Mouse (Mus musculus) cortical plate, adult 2 months (tissue): ENCODE measurements at regions not wholly inside any gene's neighbourhood (a gene's known extent, or its start where the extent isn't known, plus 50 kb on each side); places are given as distances from the start of the nearest gene placed in this dataset.

Experiments
- H3K27ac ChIP-seq: fragments of 200-500 bp; 2 replicates; pipeline ENCODE4 v1.5.1; 2012; ENCODE audit warnings: low read length, control low read depth, inconsistent platforms; ENCODE audit not compliant: insufficient read depth
- H3K4me1 ChIP-seq: fragments of 200-500 bp; 2 replicates; pipeline ENCODE4 v1.6.1; 2011; ENCODE audit warnings: low read length; ENCODE audit not compliant: control insufficient read depth, insufficient read depth
- H3K4me3 ChIP-seq: fragments of 200-500 bp; 2 replicates; pipeline ENCODE4 v1.5.1; 2011; ENCODE audit warnings: mild to moderate bottlenecking, low read length, control low read depth; ENCODE audit not compliant: insufficient read depth
- CTCF ChIP-seq: fragments of 200-500 bp; IDR thresholded peaks from 2 replicates; pipeline ENCODE4 v1.5.1; 2011; ENCODE audit warnings: mild to moderate bottlenecking, control low read depth, low read length; ENCODE audit not compliant: insufficient read depth; ENCODE audit errors: extremely low read depth
- POLR2A ChIP-seq: fragments of 200-500 bp; IDR thresholded peaks from 2 replicates; pipeline ENCODE4 v1.6.1; 2011; ENCODE audit warnings: mild to moderate bottlenecking, low read length, control low read depth; ENCODE audit not compliant: insufficient read depth; ENCODE audit errors: extremely low read depth

DNA sequence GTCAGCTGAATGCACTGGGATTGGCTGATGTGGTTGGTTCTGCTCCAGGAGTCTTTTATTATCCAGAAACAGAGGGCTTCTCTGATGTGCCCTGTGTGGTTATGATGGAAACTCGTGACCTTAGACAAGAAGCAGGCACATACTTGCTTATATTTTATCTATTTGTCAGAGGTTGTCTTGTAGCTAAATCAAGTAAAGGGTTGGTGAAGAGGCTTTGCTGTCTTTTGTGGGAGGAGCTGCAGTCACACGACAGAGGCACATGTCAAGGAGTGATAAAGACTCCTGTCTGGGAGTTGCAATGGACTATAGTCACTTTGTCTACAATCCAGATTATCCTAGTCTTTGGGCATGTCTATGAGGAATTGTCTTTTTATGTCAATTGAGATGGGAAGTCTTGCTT lies 2149.9 kb upstream of the Lrrc6 start:
- no peak for TF ChIP-seq POLR2A
- no peak for TF ChIP-seq CTCF
- H3K4me1 ChIP-seq: no peaks in the 10 kb centered on the region; the same call in 1 of the 2 replicates
- no peak overlapping the region for H3K4me3 ChIP-seq
- H3K27ac ChIP-seq: no peak overlapping the region

DNA sequence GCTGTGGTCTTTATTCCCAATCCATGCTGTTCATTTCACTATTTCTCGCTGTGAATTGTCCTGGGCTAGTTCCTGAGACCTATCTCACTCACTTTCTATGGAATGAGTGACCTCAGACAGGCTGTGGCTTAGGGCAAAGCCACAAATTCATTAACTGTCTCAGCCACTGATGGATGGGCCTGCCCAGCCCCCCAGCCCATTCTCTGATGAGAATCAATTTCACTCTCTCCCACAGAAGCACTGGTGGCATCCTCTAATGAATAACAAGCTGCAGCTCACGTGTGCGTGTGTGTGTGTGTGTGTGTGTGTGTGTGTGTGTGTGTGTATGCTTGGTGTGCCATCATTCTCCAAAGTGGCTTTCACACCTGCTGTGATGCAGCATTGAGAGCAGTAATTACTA lies 2149.3 kb upstream of the Lrrc6 start:
- Histone ChIP-seq H3K4me3 (no peak overlapping the region), H3K27ac (no peak overlapping the region), H3K4me1 (no peaks in the 10 kb centered on the region; the same call in 1 of the 2 replicates)
- TF ChIP-seq CTCF (no peak), POLR2A (no peak)

DNA sequence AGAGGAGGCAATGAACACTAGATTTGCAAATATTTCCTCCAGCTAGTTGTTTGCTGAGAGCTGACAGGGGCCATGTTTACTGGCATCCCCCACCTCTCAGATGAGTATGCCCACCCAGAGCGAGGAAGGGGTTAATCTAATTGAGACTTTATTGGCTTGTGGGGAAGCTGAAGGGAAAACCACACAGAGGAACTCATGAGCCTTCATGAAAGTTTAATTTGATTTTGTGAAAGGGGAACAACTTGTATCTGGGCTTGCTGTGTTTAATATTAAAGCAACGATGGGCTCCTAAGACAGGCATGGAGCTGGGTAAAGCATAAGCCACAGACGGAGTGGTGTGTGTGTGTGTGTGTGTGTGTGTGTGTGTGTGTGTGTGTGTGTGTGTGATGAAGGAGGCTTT lies 2146.2 kb upstream of the Lrrc6 start:
- H3K4me1 ChIP-seq: no peaks in the 10 kb centered on the region

DNA sequence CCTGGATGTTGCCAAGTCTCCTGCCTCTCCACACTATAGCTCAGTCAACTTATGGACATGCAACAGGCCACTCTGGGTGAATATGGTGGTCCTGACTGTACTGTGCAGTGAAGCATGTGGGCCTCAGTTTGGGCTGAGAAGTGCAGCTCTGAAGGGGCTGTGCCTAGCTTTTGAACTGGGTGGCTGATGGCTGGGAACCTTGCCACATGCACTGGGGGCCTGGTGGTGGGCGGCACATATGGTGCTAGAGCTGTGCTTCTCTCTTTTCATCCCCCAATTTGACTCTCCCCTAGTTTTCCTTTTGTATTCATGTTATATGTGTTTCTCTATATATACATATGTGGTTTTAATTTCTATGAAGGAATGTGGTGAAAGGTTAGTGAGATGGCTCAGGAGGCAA lies 2144.2 kb upstream of the Lrrc6 start:
- Histone ChIP-seq H3K4me3 (no peak overlapping the region), H3K27ac (no peak overlapping the region), H3K4me1 (no peaks in the 10 kb centered on the region)
- TF ChIP-seq POLR2A (no peak), CTCF (no peak)

More for the DNA sequence above, 2146.2 kb upstream of the Lrrc6 start:
- Histone ChIP-seq H3K27ac (no peak overlapping the region), H3K4me3 (no peak overlapping the region)
- no peak for TF ChIP-seq POLR2A
- no peak for TF ChIP-seq CTCF

DNA sequence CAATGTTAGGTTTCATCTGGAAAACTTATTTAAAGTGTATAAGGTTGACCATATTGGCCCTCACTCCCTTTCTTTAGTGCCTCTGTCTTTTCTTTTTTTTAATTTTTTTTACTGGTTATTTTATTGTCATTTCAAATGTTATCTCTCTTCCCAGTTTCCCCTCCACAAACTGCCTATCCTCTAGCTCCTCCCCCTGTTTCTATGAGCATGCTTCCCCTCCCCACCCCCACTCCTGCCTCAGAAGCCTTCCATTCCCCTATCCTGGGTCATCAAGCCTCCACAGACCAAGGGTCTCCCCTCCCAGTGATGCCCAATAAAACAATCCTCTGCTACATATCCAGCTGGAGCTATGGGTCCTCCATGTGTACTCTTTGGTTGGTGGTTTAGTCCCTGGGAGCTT lies 2134.9 kb upstream of the Lrrc6 start:
- TF ChIP-seq POLR2A (no peak), CTCF (no peak)
- no peak overlapping the region for H3K4me3 ChIP-seq
- no peak overlapping the region for H3K27ac ChIP-seq
- H3K4me1 ChIP-seq: no peaks in the 10 kb centered on the region

DNA sequence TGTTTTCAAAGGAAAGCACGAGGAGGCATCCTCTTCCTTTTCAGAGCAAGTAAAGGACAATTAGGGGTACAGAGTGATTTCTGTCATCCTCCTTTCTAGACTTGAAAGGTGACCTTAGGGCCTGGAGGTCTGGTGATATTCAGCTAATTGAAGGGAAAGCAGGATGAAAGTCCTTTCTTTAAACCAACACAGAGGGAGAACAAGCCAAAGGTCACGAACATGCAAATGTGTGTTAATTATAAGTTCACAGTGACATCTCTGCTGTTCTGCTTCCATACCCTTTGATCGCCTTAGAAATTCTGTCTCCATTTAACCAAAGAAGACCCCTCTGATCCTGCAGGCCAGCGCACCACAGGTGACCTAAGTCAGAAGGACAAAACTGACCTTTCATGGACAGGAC lies 2126.3 kb upstream of the Lrrc6 start:
- Histone ChIP-seq H3K4me3 (no peak overlapping the region), H3K27ac (no peak overlapping the region), H3K4me1 (no peaks in the 10 kb centered on the region)
- TF ChIP-seq CTCF: no peak
- TF ChIP-seq POLR2A: no peak

DNA sequence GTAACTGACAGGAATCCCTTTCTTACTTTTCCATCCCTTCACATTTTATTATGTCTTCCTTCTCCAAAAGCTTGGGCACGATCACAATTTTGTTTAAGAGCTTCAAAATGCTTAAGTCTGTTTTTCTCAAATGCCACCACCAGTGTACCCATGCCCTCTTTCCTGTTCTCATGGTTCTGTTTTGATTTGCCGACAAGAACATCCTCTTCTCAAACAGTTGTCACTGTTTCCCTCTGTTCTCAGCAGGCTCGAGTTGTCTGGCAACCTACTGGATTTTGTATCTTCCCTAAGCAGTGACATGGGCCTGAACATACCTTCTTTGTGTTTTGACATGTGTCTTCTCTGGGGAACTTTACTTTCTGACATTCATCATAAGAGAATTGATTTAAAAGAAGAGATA lies 2124.1 kb upstream of the Lrrc6 start:
- Histone ChIP-seq H3K4me3 (no peak overlapping the region), H3K4me1 (no peaks in the 10 kb centered on the region), H3K27ac (no peak overlapping the region)
- no peak for TF ChIP-seq CTCF

DNA sequence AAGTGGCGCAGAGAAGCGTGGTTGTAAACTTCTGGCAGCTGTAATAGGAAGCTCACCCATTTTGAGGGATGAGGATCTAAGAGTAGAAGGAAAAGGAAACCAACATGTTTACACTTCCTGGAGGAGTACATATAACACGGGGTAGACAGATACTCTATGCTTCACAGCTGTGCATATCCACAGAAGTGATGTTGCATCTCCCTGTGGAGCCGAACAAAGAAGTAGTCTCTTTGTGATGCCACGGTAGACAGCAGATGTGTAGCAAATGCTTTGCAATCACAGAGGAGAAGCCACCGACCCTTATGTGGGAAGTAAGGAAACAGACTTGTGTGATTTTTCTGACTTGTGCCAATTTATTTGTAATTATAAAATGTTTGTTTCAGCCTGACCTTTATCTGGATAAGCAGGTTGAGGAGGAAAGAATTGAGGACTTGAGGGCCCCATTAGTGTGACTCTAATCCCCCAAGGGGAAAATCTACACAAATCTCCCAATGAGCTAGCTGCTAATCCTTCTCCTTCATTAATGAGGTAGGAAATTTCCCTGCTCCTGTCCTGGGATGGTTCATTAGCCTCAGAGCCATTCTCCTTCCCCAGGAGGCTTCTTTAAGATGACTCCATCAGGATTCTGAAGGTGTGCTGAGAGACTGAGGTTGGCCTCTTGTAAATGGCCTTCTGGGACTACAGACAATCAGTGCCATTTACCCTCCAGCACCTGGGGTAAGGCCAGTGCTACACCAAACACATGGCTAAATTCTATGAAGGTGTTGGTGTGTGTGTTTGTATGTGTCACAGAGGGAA lies 2119.9 kb upstream of the Lrrc6 start:
- Histone ChIP-seq H3K27ac (no peak overlapping the region), H3K4me3 (no peak overlapping the region), H3K4me1 (no peaks in the 10 kb centered on the region)
- TF ChIP-seq CTCF (no peak), POLR2A (no peak)

DNA sequence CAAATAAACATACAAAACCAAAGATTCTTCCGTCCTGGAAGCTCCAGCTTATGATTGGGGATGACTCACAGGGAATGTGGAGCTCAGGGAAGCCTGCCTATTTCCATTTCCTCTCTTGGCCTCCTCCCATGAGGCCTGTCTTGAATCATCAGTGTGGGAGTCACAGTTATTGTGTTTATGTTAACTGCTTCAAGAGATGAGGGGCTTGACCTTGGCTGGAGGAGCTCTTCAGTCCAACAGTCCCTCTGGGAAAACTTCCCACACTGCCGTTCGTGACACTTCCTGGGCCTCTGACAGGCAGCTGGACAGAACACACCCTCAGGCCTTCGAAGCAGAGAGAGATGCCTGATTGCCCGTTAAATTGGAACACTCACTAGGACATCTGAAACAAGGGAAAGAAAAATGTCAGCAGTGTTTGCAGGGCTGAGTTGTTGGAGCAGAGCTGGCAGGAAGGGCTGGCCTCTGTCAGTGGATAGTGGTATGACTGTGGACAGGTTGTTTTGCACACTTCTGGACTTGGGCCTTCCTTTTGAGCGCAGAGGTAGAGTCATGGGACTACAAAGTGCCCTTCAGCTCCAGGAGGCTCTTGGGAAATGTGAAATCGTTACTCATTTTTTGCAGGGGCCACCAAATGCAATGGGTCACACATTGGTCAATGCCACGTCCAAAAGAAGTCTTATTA lies 2105.5 kb upstream of the Lrrc6 start:
- TF ChIP-seq POLR2A: no peak

DNA sequence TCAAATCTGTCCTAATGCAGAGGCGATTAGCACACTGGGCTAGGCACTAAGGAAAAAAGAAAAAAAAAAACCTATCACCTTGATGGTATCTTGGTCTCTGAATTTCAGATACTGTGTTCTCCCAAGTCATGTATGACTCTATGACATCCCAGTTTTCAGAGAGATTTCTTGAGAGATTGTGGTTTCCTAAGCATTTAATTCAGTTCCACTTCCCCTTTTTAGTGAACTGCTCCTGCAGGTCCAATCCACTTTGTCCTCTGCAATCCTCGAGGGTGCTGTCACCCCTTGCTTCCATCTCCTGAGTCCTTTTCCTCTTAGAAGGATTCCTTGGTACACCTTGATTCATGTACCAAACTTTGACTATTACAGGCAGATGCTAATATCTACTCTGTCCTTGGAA lies 2104.8 kb upstream of the Lrrc6 start:
- no peaks in the 10 kb centered on the region for H3K4me1 ChIP-seq
- no peak for TF ChIP-seq CTCF
- no peak for TF ChIP-seq POLR2A
- H3K27ac ChIP-seq: no peak overlapping the region
- no peak overlapping the region for H3K4me3 ChIP-seq

More for the DNA sequence above, 2105.5 kb upstream of the Lrrc6 start:
- Histone ChIP-seq H3K4me3 (no peak overlapping the region), H3K4me1 (no peaks in the 10 kb centered on the region), H3K27ac (no peak overlapping the region)
